Mouse (Mus musculus) retina, postnatal 1 day (tissue): ENCODE data around the gene Wdfy1.

Experiments used
- DNase-seq: peaks from one replicate; pipeline ENCODE4 v3.0.0-alpha.2; 2012

The Wdfy1 gene

DNA sequence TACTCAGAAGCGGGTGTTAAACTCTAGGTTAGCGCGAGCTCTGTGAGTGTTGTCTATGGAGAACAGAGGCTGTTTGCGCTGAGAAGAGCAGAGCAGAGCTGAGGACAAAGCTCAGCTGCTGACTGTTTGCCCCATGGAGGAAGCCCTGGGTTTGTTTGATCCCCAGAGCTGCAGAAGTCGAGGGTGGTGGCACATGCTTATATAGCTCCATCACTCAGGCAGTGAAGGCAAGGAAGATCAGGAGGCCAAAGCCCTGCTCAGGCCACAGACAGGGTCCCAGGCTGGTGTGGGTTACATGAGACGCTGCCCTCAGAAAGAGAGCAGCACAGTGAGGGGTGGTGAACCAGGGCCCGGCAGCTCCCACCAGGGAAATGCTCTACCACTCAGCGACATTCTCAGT lies 65.7 kb downstream of the Wdfy1 start:
- DNase-seq, result no peak

DNA sequence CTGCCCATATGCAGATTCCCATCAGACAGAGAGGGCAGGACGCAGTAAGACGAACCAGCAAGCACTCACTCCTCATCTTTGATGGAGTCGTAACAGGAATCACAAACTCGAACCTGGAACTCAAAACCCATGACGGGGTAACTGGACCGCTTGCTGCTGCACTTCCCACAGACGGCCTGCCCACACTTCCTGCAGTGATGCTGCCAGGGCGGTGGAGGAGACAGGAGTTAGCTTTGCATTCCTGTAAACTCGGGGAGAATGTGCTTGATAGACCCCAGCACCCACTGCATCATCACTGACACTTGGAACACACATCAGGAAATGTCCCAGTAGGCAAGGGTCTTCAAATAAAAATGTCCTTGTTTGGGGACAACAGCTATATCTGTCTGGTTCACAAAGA lies 68.6 kb downstream of the Wdfy1 start:
- no peak for DNase-seq

DNA sequence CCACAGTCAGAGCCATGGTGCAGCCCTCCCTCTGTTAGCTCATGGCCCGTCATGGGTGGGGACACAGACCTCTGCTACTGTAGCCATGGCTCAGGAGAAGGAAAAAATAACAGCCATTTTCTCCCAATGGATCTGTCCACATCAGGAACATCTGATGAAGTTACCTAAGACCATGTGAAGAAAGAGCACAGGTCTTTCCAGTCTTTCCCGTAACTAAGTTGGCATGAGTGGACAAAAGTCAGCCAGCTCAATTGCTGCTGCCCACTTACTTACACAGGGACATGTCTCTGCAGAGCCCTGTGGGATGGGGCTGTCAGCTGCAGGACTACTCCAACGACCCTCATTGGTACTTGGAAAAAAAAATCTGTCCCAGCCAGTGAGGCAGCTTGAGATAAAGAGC lies 69.2 kb downstream of the Wdfy1 start:
- no peak for DNase-seq

DNA sequence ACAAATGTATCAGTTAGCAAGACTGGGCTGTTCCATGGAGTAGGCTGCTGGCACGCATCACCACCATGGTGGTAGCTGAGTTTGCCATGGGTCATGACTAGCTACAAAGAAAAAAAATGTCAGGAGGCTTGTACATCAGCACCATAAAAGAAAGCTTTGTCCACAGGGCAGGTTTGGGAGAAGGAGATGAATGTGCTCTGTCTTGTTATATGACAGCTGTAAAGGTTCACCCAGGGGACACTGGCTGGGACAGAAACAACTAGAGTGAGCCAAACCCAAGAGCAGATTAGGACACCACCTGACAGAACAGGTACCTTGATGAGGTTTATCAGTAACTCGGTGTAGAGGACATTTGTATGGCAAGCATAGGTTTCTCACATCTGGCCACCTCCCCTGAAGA lies 71.3 kb downstream of the Wdfy1 start:
- DNase-seq, result no peak

DNA sequence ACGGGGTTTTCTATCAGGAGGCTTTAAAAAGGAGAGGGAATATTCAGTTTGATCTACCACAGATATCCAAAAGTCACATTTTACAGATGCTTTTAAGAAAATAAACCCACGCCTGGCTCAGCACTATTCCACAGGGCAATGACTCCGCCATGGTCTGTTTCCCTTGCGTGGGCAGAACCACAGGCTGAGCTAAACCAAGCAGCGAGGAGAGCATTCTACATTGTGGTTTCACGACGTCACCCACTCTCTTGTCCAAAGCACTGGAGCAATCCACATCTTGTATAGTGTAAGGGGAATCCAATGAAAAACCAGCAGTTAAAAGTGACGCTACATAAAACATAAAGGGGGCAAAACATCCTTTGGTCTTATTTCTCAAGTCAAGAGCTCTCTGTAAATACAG lies 72.4 kb downstream of the Wdfy1 start:
- DNase-seq, result no peak

DNA sequence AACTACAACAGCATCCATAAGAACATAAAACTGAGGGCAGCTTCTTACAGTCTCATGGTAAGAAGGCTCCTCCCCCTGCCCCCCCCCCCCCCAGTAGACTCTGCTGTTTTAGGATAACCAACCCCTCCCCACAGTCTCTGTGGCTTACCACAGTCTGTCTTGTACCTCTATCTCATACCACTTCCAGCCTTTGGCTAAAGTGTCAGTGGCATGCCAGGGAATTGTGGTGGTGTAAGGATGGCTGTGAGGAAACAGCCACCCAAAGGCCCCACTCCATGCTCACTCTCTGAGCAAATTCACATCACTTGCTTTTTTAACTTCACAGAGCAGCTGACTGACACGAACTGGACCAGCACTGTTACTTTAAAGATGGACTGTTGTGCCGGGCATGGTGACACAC lies 77.4 kb downstream of the Wdfy1 start:
- no peak for DNase-seq

DNA sequence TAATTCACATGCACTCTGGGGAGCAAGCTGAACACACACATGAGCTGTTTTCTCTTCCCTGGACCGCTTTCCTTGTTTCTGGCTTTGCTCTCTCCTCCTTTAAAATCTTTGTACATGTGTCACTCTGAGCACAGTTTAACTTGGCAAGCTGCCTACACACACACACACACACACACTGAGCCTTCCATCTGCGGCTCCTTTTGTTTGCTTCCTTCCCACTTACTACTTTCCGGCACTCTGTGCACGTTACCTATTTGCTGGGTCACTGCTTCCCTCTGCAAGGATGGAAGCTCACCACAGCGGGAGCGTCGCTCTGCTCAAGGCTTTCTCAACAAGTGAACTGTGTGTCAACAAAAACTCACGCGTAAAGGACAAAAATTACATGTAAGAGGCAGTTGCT lies 78.6 kb downstream of the Wdfy1 start:
- peak; percentile 91 for DNase-seq

DNA sequence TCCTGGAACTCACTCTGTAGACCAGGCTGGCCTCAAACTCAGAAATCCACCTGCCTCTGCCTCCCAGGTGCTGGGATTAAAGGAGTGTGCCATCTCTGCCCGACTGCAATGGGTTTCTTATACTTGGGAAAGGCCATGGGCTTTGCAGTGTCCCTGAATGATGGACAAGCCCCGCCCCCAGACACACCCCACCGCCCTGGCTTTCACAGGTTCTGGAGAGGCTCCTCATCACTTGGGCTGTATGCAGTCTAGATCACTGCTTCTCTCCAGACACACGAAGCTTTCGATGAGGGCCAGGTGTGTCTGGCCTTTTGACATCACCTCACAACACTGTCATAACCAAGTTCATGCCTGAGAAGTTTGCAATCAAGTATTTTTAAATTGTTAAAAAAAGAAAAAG lies 79.0 kb downstream of the Wdfy1 start:
- DNase-seq, result peak; percentile 15

DNA sequence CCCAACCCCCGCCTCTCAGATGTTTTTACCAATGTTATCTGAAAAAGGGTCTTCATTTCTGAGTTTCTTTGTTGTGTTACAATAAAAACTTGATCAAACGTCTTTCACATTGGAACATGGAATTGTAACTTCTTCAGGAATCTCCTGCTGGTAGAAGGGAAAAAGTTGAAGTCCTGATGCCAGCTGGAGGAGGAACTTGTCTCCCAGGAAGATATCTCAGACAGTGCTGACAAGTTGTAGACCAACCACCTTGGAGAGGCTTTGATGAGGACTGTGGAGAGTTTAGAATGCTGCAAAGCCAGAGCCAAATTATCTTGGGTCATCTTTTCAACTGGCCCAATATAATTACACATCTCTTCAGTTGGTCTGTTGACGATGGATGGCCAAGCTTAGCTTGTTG lies 83.5 kb downstream of the Wdfy1 start:
- DNase-seq, result no peak

DNA sequence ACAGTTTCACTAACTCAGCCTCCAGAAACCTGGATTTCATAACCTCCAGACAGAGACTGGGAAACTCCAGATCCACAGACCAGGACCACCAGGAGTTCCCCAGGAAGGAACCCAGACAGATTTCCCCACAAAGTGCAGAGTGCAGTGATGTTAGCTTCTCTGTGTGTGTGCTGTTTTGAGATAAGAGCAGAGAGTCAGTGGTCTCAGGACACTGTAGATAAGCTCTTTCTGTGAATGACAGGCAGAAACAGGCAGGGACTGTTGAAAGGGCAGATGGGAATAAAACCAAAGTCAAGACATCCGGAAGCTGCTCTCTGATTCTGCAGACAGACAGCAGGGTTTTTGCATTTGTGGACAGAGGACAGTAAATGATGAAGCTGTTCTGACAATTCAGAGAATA lies 88.7 kb downstream of the Wdfy1 start:
- DNase-seq, result no peak

DNA sequence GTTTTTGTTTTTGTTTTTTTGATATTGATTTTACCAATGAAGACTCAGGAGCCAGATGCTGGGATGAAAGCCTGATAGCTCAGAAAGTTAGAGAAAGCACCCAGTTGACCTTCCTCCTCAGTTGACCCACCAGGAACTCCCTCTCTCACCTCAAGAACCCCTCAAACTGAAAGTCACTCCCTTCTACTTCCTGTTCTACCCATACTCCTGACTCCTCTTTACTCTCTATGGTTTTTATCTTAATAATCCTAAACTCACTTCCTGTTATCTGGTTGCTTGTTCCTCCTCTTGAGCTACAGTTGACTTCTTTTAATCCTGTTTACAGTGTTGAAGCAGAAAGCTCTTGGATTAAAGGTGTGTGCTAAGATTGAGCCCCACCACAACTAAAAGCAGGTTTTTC lies 91.9 kb downstream of the Wdfy1 start:
- no peak for DNase-seq

DNA sequence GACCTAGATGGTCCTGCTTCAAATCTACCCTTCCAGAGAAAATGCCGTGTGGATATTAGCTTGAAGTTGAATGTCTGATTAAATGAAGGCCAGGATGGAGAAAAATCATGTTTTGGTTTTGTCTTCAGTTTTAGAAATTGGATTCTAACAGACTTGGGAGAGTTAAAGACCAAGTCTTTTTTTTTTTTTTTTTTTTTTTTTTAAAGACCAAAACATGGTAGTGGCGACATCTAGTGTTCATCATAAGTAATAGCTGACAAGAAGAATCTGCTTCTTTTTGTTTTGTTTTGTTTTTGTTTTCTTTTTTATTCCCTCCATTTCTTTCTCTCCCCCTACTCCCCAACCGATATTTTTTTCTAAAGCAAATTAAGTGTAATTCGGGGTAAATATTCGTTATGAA lies 93.0 kb downstream of the Wdfy1 start:
- peak; percentile 51 for DNase-seq

DNA sequence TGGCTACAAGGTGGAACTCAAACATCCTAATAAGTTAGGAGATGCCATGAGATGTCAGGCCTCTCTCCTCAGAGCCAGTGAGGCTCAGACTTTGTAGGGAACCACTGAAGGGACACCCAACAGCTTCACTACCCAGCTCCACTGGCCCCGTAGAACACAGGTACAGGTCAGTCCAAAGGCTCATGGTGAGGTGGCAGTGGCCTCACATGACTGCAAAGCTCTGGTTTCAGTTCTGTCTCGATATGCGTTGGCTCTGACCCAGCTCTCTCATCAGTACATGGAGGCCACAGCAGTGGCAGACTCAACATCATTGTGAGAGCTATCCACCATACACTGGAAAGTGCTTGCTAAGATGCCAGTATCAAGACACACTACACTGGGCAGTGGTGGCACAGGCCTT lies 95.2 kb downstream of the Wdfy1 start:
- no peak for DNase-seq

DNA sequence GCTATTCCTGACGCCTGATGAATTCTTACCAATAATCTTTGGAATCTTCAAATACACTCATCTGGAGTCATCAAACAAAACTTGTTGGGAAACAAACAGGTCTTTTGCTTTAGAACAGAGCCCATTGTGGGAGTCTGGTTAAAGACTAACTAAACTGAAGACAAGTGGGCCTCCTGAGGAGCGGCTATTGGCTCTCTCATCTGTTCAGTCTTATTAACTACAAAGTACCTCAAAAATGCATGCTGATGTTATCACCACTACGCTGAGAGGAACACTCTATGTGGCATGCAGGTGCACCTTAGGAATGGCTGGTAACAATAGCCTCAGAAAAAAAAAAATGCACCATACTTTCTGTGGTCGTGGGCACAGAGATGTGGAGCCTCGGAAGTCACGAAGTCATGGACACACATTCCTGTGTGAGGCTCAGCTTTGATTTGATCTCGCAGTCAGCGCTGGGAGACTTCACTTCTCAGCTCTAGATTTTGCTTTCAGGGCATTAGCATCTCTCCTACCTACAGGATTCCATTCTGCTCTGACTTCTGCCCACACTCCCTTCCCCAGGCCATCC lies 97.7 kb downstream of the Wdfy1 start:
- DNase-seq, result no peak

DNA sequence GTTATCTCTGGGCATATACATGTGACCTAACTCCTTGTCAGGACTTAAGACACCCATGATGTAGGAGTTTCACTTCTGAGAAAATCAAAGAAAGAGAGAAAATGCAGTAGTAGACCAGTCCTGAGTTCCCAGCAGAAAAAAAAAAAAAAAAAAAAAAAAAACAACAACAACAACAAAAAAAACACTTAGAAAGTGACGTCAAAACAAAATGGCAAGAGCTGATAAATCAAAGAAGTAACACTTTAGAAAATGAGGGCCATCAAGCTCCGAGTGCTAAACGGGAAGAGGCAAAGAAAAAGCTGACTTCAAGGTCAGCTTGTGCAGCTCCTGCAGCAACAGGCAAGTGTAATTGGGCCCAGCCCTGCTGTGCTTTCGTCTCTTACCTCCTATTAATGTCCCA lies 100.2 kb downstream of the Wdfy1 start:
- no peak for DNase-seq

DNA sequence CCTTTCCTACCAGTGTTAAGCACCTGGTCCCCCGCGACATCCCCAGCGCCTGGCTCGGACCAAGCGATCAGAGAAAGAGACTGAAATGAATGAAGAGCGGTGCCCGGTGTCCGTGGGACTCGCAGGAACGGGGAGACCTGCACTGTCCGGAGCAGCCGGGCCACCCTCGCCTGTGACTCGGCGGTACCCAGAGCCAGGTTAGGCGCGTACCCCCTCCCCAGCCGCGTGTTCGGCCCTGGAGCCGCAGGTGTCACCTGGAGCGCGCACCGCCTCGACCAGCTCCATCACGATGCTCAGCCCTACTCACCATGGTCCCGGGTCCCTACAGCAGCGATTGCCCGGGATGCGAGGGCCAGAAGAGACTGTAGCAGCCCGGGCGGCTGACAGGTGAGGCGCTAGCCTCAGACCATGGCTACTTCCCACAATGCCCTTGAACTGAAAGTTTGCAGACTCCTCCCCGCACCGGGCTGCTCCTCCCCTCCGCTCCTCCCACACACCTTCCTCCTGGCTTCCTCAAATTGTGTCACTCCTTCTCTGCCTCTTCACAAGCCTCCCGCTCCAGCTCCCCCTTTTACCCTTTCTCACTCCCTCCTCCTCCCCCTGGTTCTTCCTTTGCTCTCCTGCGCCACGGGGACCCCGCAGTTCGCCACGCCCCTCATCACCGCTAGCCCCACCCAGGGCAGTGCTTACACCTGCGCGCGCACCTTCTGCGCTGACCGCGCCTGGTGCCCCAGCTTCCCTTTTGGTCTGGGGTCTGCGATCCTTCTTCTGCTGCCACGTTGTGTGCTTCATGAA lies 104.2 kb downstream of the Wdfy1 start, which contains the start of gene Ap1s3:
Gene Ap1s3, minus strand, starts transcription at position 430 of the 795 bp plus-strand sequence.
- DNase-seq, result peak; percentile 66

DNA sequence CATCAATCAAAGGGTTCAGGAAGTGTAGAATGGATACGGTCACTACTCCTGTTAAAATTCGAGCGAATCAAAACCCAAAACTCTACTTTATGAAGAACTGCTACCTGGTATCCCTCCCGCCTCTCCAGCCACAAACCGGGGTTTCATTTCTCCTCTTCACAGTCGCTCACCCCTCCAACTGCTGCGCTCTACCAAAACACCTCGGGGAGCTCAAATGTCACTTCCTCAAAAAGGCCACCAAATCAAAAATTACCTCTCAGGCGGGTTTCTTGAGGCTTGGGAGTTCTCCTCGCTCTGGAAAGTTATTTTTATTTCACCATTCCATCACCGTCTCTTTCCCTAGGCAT lies 104.8 kb downstream of the Wdfy1 start:
- peak; percentile 11 for DNase-seq

DNA sequence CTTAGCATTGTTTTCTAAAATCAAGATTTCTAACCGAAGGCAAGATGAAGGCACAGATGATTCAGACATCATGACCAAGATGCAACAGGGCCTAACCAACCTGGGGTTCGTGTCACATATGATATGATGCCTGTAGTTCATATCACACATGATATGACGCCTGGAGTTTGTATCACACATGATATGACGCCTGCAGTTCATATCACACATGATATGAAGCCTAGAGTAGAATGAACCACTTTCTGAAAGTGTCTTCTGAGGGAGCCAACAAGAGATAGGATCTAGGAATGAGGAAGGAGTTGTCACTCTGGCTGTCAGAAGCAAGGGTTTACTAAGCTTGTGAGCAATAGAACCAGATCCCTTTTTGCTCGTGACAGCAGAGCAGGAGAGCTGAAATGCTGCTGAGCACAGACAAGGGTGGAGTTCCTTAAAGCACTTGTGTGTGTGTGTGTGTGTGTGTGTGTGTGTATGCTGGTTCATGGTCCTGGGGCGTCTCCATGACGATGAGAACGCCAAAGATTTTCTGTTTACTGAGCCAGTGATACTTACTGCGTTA lies 106.4 kb downstream of the Wdfy1 start:
- no peak for DNase-seq

DNA sequence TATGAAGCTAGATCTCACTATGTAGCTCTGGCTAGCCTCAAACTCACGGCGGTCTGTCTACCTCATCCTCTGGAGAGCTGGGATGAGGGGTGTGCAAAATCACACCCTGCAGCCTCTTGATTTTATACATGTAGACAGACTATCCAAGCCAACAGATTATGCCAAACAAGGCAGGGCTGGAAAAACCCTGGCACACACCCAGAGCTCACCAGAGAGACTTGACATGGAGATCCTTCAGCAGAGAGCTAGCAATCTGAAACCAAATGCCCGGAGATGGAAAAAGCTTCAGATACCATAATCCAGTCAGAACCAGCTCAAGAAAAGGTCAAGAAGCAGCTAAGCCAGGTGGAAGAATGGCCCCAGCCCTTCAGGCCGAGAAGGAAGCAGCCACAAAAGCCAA lies 111.0 kb downstream of the Wdfy1 start:
- DNase-seq, result no peak

DNA sequence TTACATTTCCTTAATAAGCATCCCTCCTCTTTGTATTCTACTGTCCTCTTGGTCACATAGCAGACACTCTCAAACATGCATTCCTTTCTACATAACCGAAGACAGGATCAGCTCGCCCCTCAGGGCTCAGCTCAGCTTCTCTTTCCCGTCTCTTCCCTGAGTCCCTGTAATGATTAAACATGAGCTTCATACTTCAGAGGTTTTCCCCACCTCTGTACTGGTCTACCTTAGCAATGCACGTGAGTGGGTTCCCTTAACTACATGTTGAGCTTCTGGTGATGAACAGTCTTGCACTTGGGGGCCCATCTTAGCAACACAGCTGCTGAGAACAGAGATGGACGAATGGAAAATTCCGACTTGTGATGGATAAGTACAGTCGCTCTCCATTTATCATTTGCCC lies 116.3 kb downstream of the Wdfy1 start:
- DNase-seq, result no peak

DNA sequence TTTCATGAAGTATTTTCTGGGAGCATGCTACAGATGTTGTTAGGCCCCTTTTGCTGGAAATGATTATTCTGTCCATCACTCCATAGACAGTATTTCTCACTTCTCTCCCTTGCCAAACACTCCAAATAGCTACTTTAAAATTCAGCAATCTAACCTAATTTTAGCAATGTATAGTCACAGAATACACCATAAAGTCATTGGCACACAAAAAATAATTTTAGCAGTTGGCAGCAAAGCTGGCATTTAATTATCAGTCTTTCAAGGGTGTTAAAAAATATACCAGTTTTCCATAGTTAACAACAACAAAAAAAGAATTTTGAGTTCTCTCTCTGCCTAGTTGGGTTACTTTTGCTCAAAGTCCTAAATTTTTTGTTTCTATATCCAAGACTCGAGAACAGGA lies 118.5 kb downstream of the Wdfy1 start:
- DNase-seq, result no peak

DNA sequence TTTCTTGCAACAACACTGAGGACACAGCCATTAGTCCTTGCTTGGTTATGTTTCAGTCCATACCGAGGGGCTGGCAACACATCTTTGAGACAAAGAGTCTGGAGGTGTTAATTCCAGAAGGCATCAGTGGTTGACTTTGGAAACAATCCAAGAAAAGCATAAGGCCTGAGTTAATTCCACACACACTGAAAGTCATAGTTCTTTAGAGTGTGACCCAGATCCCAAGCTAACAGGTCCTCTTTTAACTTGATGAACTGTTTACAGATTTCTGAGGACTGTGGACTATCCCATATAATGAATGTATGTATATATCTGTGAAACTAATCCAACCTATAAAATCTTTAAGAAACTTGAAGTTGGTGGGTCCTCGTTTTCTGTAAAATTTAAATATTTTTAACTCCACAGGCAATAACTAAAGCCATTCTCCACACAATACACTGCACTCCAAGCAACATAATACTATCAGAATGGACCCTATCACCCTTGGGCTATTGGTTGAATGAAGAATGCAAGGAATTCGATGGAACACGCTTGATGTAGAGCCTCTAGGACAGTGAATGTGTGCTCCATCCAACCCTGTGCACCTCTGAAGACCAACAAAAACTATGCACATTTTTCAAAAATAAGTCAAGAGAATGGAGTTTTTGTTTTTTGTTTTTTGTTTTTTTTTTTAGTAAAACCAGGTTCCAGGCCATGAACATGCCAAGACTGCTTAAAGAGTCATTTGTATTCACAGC lies 120.0 kb downstream of the Wdfy1 start:
- peak; percentile 11 for DNase-seq

DNA sequence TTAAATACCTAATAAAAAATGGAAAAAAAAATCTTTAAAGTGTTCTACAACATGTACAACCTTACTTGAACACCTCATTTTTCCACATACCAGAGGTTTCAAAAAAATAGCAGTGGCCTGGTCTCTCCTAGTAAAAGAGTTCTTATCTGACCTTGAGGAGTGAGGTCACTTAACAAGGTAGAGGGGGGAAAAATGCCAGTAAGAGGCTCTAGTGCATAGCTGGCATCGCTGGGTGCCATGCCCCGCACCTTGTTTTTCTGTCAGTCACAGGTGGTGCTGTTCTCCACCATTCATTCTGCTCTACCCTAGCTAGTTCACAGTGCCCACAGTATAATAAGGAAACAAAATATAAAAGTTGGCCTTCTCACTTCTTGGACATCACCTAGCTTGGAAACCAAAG lies 121.0 kb downstream of the Wdfy1 start:
- no peak for DNase-seq
